Mouse (Mus musculus): ENCODE measurements around the gene Klra9. TPM values are rescaled to one million over a fixed set of nuclear protein-coding genes. Genes with fewer than 3 reads are reported as not detected.
"Not testable (repeated sequence)": the region's sequence is repeated elsewhere in the genome, so short reads cannot be mapped to it uniquely, and the experiment has no call there.

Klra9 gene
- not detected in 2 replicates for polyA plus RNA-seq (2015; fragmentation: Nextera tagmentation; extraction: Ambion mirVana)

DNA sequence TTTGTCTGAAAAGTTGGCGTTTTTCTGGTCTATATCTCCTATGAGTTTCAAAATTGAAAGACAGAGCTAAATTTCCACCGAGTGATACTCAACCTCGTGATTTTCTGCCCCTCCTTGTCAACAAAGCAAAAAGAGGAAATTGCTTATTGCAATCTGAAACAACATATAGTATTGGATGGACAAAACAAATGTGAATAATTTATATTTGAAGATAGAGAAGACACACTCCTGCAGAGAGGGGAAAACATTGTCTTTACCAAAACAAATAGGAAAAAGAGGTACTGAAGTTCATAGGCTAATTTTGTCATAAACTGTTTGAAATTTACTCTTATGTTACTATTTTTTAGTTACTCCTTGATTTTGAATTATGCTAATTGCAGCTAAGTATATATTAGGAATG, at the start of gene Klra9:
Gene Klra9, minus strand, starts transcription at position 101 of the 400 bp plus-strand sequence.
- H3K27ac ChIP-seq (replicated peaks); H3K4me3 ChIP-seq; H3K9me3 ChIP-seq; H3K4me2 ChIP-seq; H3K36me3 ChIP-seq; H3K9ac ChIP-seq; ATAC-seq (ENCODE audit: low FRiP score, low read depth); H3K27me3 ChIP-seq; H3K4me1 ChIP-seq (replicated peaks): not testable (repeated sequence)
- 63% methylated on average over 3 of the region's 3 CpGs for WGBS

DNA sequence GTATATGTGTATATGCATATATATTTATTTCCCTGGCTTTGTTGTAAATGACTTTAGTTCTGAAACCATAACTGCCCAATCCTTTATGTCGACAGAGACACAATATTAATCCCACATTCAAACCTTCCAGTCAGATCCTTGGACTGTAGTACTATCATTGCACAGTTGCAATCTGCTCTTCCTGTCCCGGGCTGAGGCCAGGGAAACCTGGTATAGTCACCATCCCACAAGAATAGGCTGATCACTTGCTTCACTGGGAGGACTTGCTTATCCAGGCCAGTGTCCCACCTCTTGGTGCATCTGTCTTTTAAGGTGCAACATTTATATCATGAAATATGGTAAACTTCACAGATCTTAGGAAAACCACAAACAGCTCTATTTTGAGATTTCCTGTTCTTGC, 44.6 kb upstream of the Klra9 start:
- Histone ChIP-seq H3K4me3 (no peak overlapping the region), H3K36me3 (no peaks in the 10 kb centered on the region), H3K27ac (replicated peaks) (no peak overlapping the region), H3K9me3 (0 out of 2 replicates have a peak, but pooled peaks cover 8% of the 10 kb centered on the region), H3K4me1 (replicated peaks) (no peaks in the 10 kb centered on the region), H3K9ac (no peak overlapping the region), H3K4me2 (no peak overlapping the region), H3K27me3 (no peaks in the 10 kb centered on the region)
- ATAC-seq (ENCODE audit: low FRiP score, low read depth), result no peak
- WGBS, result 74% methylated on average over 2 of the region's 2 CpGs

DNA sequence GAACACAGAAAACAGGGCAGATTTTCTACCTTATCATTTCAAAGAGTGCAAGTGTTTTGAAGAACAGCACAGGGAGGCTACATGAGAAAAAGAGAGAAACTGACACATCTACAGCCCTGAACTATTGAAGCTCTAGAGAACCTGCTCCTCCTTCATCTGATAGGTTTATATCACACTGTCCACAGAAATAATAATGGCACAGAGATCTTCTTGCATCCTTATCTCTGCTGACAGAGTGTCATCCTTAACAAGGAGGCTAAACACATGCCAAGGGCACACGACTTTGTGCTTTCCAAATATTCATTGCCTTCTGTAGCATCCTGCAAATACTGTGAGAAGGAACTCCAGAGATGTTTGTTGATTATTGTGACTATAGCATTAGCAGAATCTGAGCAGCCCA, 43.7 kb upstream of the Klra9 start:
- Histone ChIP-seq H3K27ac (replicated peaks) (no peak overlapping the region), H3K9ac (no peak overlapping the region), H3K4me1 (replicated peaks) (no peaks in the 10 kb centered on the region), H3K36me3 (no peaks in the 10 kb centered on the region), H3K9me3 (peaks cover 11% of the 10 kb centered on the region; the same call in 1 of the 2 replicates), H3K4me2 (no peak overlapping the region), H3K4me3 (no peak overlapping the region), H3K27me3 (no peaks in the 10 kb centered on the region)
- no peak for ATAC-seq (ENCODE audit: low FRiP score, low read depth)
- WGBS, result 53% methylated on average over 1 of the region's 1 CpGs

DNA sequence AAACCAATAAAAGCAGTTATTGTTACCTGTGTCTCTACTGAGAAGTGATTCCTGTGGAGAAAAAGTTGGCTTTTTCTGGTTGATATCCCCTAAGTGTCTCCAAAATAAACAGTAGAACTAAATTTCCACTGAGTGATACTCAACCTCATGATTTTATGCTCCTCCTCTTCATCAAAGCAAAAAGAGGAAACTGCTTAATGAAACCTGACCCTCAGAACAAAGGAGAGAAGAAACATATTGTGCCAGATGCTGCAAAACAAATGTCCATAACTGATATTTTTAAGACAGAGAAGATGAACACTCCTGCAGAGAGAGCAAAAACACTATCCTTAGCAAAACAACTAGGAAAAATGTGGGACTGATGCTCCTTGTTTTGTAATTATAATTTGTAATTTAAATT, 40.3 kb upstream of the Klra9 start, which contains the start of gene Klra7:
Gene Klra7, minus strand, starts transcription at position 101 of the 400 bp plus-strand sequence.
- no peak within 1 kb of the TSS for H3K4me2 ChIP-seq
- H3K36me3 ChIP-seq, result no peaks in the 10 kb centered on the region
- no peak within 1 kb of the TSS for H3K9ac ChIP-seq
- H3K9me3 ChIP-seq, result peaks cover 11% of the 10 kb centered on the region; the same call in 1 of the 2 replicates
- H3K4me3 ChIP-seq, result no peak within 1 kb of the TSS
- no peak within 1 kb of the TSS for H3K27ac ChIP-seq (replicated peaks)
- ATAC-seq (ENCODE audit: low FRiP score, low read depth), result no peak
- H3K4me1 ChIP-seq (replicated peaks), result no peaks in the 10 kb centered on the region
- no peaks in the 10 kb centered on the region for H3K27me3 ChIP-seq

DNA sequence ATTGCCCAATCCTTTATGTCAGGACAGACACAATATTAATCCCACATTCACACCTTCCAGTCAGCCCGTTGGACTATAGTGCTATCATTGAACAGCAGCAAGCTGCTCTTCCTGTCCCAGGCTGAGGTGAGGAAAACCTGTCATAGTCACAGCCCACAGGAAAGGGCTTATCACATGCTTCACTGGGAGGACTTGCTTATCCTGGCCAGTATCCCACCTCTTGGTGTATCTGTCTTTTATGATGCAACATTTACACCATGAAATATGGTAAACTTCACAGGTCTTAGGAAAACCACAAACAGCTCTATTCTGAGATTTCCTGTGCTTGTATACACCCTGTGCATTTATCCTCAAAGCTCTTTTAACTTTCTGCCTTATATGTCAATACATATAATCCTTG, 4.5 kb upstream of the Klra9 start:
- H3K4me2 ChIP-seq, result not testable (repeated sequence)
- 95% methylated on average over 1 of the region's 1 CpGs for WGBS

DNA sequence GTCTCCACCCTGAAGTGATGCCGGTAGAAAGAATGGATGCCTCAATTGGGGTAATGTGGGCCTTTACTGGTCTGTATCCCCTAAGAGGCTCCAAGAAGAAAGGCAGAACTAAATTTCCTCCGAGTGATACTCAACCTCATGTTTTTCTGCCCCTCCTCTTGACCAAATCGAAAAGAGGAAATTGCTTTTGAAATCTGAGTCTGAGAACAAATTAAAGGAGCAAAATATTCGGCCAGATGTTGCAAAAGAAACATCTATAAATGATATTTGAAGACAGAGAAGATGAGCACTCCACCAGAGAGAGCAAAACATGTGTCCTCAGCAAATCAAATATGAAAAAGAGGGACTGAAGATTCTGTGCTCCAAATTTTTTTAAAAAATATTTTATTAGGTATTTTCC, 63.1 kb downstream of the Klra9 start, which contains the start of gene Klra8:
Gene Klra8, minus strand, starts transcription at position 101 of the 400 bp plus-strand sequence.
- not testable (repeated sequence) for H3K4me3 ChIP-seq; H3K36me3 ChIP-seq; H3K4me1 ChIP-seq (replicated peaks); H3K27me3 ChIP-seq; ATAC-seq (ENCODE audit: low FRiP score, low read depth); H3K9ac ChIP-seq; H3K4me2 ChIP-seq; H3K9me3 ChIP-seq; H3K27ac ChIP-seq (replicated peaks)
- WGBS, result 71% methylated on average over 4 of the region's 4 CpGs

More for the DNA sequence above, 4.5 kb upstream of the Klra9 start:
- H3K9ac ChIP-seq; H3K4me1 ChIP-seq (replicated peaks); H3K4me3 ChIP-seq; H3K9me3 ChIP-seq; H3K36me3 ChIP-seq; ATAC-seq (ENCODE audit: low FRiP score, low read depth); H3K27me3 ChIP-seq; H3K27ac ChIP-seq (replicated peaks): not testable (repeated sequence)

Other genes starting within 250 kb of the Klra9 start
- gene Klra6, start 166.2 kb downstream of the Klra9 start, polyA plus RNA-seq (2015; fragmentation: Nextera tagmentation; extraction: Ambion mirVana), result not detected in 2 replicates
- gene Klra4, start 125.8 kb downstream of the Klra9 start, polyA plus RNA-seq (2015; fragmentation: Nextera tagmentation; extraction: Ambion mirVana), result not detected in 2 replicates
- gene Klra8, start 63.2 kb downstream of the Klra9 start, polyA plus RNA-seq (2015; fragmentation: Nextera tagmentation; extraction: Ambion mirVana), result not detected in 2 replicates
- gene Klra7, start 40.2 kb upstream of the Klra9 start, polyA plus RNA-seq (2015; fragmentation: Nextera tagmentation; extraction: Ambion mirVana), result not detected in 2 replicates
- not detected in 2 replicates for gene Klra10, start 88.8 kb upstream of the Klra9 start, polyA plus RNA-seq (2015; fragmentation: Nextera tagmentation; extraction: Ambion mirVana)
- gene Klra3, start 144.5 kb upstream of the Klra9 start, polyA plus RNA-seq (2015; fragmentation: Nextera tagmentation; extraction: Ambion mirVana), result not detected in 2 replicates
- not detected in 2 replicates for gene Klra1, start 193.8 kb upstream of the Klra9 start, polyA plus RNA-seq (2015; fragmentation: Nextera tagmentation; extraction: Ambion mirVana)

Measured in hindbrain, embryonic 15.5 days (tissue).